Mouse (Mus musculus): Measurements from ENCODE around the gene Ess2. TPM values are rescaled to one million over a fixed set of nuclear protein-coding genes. Genes with fewer than 3 reads are reported as not detected.

Gene Ess2
- polyA plus RNA-seq, 1 experiment from 2014 or later = 42.2 TPM

DNA sequence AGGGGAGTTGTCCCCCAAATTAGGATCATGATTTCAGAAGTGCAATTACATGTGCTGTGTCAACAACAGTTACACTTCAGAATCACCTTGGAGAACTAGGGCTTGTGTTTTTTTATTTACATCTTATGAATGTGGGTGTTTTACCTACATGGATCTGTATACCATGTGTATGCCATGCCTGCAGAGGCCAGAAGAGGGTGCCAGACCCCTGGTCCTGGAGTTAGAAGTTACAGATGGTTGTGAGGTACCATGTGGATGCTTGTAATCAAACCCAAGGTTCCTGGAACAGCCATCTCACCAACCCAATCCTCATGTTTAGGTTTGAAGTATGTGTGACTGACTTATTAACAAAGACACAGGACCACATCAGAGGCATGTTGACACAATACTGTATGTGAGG lies 52.6 kb downstream of the Ess2 start:
- no peak for ATAC-seq (ENCODE audit: insufficient number of reproducible peaks, low FRiP score, low TSS enrichment, low read depth)
- no peaks in the 10 kb centered on the region for H3K9me3 ChIP-seq (ENCODE audit: control insufficient read depth, low read length)
- no peaks in the 10 kb centered on the region for H3K27me3 ChIP-seq (ENCODE audit: control insufficient read depth, insufficient read depth, low read length)
- peaks cover 22% of the 10 kb centered on the region for H3K36me3 ChIP-seq (ENCODE audit: control insufficient read depth, insufficient read depth, low read length)
- no peak overlapping the region for H3K4me2 ChIP-seq (ENCODE audit: low read depth, severe bottlenecking)
- DNase-seq (ENCODE audit: low spot score) = peak; percentile 49
- no peak overlapping the region for H3K27ac ChIP-seq (replicated peaks; ENCODE audit: low read depth, low read length)
- no peak overlapping the region for H3K9ac ChIP-seq (ENCODE audit: low read length)
- H3K4me1 ChIP-seq (ENCODE audit: control insufficient read depth, insufficient read depth, low read length) = no peaks in the 10 kb centered on the region
- no peak overlapping the region for H3K4me3 ChIP-seq (ENCODE audit: low read depth, low read length)

DNA sequence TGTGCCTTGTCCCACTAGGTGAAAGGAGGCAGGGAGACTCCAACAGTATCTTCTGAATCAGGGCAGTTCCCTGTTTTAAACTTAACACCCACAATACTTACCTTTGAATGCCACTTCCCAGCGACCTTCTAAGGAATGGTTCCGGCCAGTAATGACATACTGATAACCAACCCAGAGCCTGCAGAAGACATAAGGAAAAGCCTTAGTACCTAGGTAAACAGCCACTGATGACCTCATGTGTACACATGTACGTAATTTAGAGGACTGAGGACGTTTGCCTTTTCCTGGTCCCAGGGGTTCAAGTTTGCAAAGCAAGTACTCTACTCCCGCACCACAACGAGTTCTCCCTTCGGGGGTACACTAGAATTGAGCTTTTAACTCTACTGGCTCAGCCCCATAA lies 54.0 kb downstream of the Ess2 start:
- Histone ChIP-seq H3K27me3 (ENCODE audit: control insufficient read depth, insufficient read depth, low read length) (no peaks in the 10 kb centered on the region), H3K4me3 (ENCODE audit: low read depth, low read length) (no peak overlapping the region), H3K27ac (replicated peaks; ENCODE audit: low read depth, low read length) (no peak overlapping the region), H3K4me1 (ENCODE audit: control insufficient read depth, insufficient read depth, low read length) (no peaks in the 10 kb centered on the region), H3K4me2 (ENCODE audit: low read depth, severe bottlenecking) (no peak overlapping the region), H3K9ac (ENCODE audit: low read length) (no peak overlapping the region), H3K36me3 (ENCODE audit: control insufficient read depth, insufficient read depth, low read length) (peaks cover 23% of the 10 kb centered on the region), H3K9me3 (ENCODE audit: control insufficient read depth, low read length) (no peaks in the 10 kb centered on the region)
- no peak for DNase-seq (ENCODE audit: low spot score)
- 94% methylated on average over 7 of the region's 7 CpGs for WGBS
- ATAC-seq (ENCODE audit: insufficient number of reproducible peaks, low FRiP score, low TSS enrichment, low read depth) = no peak

- no peak overlapping the region for H3K27ac ChIP-seq (replicated peaks; ENCODE audit: low read depth, low read length)
- H3K27me3 ChIP-seq (ENCODE audit: control insufficient read depth, insufficient read depth, low read length) = no peaks in the 10 kb centered on the region
- H3K4me2 ChIP-seq (ENCODE audit: low read depth, severe bottlenecking) = no peak overlapping the region
- H3K4me3 ChIP-seq (ENCODE audit: low read depth, low read length) = no peak overlapping the region
- H3K36me3 ChIP-seq (ENCODE audit: control insufficient read depth, insufficient read depth, low read length) = peaks cover 27% of the 10 kb centered on the region
- H3K9me3 ChIP-seq (ENCODE audit: control insufficient read depth, low read length) = no peaks in the 10 kb centered on the region
- H3K9ac ChIP-seq (ENCODE audit: low read length) = no peak overlapping the region
- 86% methylated on average over 2 of the region's 2 CpGs for WGBS
- H3K4me1 ChIP-seq (ENCODE audit: control insufficient read depth, insufficient read depth, low read length) = no peaks in the 10 kb centered on the region
- no peak for DNase-seq (ENCODE audit: low spot score)
- no peak for ATAC-seq (ENCODE audit: insufficient number of reproducible peaks, low FRiP score, low TSS enrichment, low read depth)
These were observed 57.9 kb downstream of the Ess2 start for GRCm38 (mm10) chr16:17853263-17853662.

DNA sequence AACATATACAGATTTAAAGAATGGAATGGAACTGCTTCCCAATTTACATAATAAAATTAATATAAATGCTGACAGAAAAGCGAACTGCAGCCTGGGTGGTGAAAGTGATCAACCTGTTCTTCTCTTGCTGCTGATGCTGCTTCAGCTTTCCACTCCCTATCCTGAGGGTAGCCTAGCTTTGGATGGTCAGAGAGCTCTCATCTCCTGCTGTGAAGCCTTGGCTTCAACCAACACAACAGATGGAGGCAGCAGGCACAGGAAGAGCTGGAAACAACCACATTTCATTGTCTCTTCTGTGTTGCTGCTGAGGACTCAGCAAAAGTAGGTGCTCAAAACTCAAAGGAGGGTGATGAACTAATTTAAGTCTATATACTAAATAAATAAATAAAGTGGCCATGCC lies 59.3 kb downstream of the Ess2 start:
- 98% methylated on average over 1 of the region's 1 CpGs for WGBS
- H3K4me3 ChIP-seq (ENCODE audit: low read depth, low read length) = no peak overlapping the region
- H3K9me3 ChIP-seq (ENCODE audit: control insufficient read depth, low read length) = no peaks in the 10 kb centered on the region
- ATAC-seq (ENCODE audit: insufficient number of reproducible peaks, low FRiP score, low TSS enrichment, low read depth) (no peak), DNase-seq (ENCODE audit: low spot score) (no peak)
- no peak overlapping the region for H3K9ac ChIP-seq (ENCODE audit: low read length)
- H3K27me3 ChIP-seq (ENCODE audit: control insufficient read depth, insufficient read depth, low read length) = no peaks in the 10 kb centered on the region
- H3K27ac ChIP-seq (replicated peaks; ENCODE audit: low read depth, low read length) = no peak overlapping the region
- H3K4me1 ChIP-seq (ENCODE audit: control insufficient read depth, insufficient read depth, low read length) = no peaks in the 10 kb centered on the region
- peaks cover 17% of the 10 kb centered on the region for H3K36me3 ChIP-seq (ENCODE audit: control insufficient read depth, insufficient read depth, low read length)
- no peak overlapping the region for H3K4me2 ChIP-seq (ENCODE audit: low read depth, severe bottlenecking)

- 96% methylated on average over 5 of the region's 5 CpGs for WGBS
- no peaks in the 10 kb centered on the region for H3K4me1 ChIP-seq (ENCODE audit: control insufficient read depth, insufficient read depth, low read length)
- H3K9ac ChIP-seq (ENCODE audit: low read length) = no peak overlapping the region
- H3K4me3 ChIP-seq (ENCODE audit: low read depth, low read length) = no peak overlapping the region
- ATAC-seq (ENCODE audit: insufficient number of reproducible peaks, low FRiP score, low TSS enrichment, low read depth) (no peak), DNase-seq (ENCODE audit: low spot score) (no peak)
- no peak overlapping the region for H3K27ac ChIP-seq (replicated peaks; ENCODE audit: low read depth, low read length)
- no peaks in the 10 kb centered on the region for H3K27me3 ChIP-seq (ENCODE audit: control insufficient read depth, insufficient read depth, low read length)
- peaks cover 15% of the 10 kb centered on the region for H3K36me3 ChIP-seq (ENCODE audit: control insufficient read depth, insufficient read depth, low read length)
- no peak overlapping the region for H3K4me2 ChIP-seq (ENCODE audit: low read depth, severe bottlenecking)
- H3K9me3 ChIP-seq (ENCODE audit: control insufficient read depth, low read length) = no peaks in the 10 kb centered on the region
These were observed 59.8 kb downstream of the Ess2 start for GRCm38 (mm10) chr16:17851331-17851730.

Other genes starting within 250 kb of the Ess2 start
- 42.2 and 45.5 TPM in 2 replicates for gene Med15, start 178.5 kb downstream of the Ess2 start, polyA plus RNA-seq (2014; fragmentation: Nextera tagmentation; extraction: Ambion mirVana)
- gene Klhl22, start 151.7 kb downstream of the Ess2 start, polyA plus RNA-seq (2014; fragmentation: Nextera tagmentation; extraction: Ambion mirVana) = 68.2 and 68.7 TPM in 2 replicates
- gene Scarf2, start 114.1 kb downstream of the Ess2 start, polyA plus RNA-seq (2014; fragmentation: Nextera tagmentation; extraction: Ambion mirVana) = 23.4 and 26.4 TPM in 2 replicates
- gene B830017H08Rik, start 78.2 kb downstream of the Ess2 start, polyA plus RNA-seq (2014; fragmentation: Nextera tagmentation; extraction: Ambion mirVana) = 0.73 and 0.77 TPM in 2 replicates
- 3.0 and 3.2 TPM in 2 replicates for gene Car15, start 73.0 kb downstream of the Ess2 start, polyA plus RNA-seq (2014; fragmentation: Nextera tagmentation; extraction: Ambion mirVana)
- 0.48 TPM in 1 of 2 replicates, not detected in the other for gene Gm20518, start 19.7 kb downstream of the Ess2 start, polyA plus RNA-seq (2014; fragmentation: Nextera tagmentation; extraction: Ambion mirVana)
- not detected in 2 replicates for gene Tssk1, start 17.1 kb downstream of the Ess2 start, polyA plus RNA-seq (2014; fragmentation: Nextera tagmentation; extraction: Ambion mirVana)
- gene Dgcr2, start 12.8 kb downstream of the Ess2 start, polyA plus RNA-seq (2014; fragmentation: Nextera tagmentation; extraction: Ambion mirVana) = 92.5 and 94.0 TPM in 2 replicates
- gene Tssk2, start 12.7 kb downstream of the Ess2 start, polyA plus RNA-seq (2014; fragmentation: Nextera tagmentation; extraction: Ambion mirVana) = not detected in 2 replicates
- gene Gsc2, start 3.7 kb upstream of the Ess2 start, polyA plus RNA-seq (2014; fragmentation: Nextera tagmentation; extraction: Ambion mirVana) = not detected in 2 replicates
- gene Slc25a1, start 16.9 kb upstream of the Ess2 start, polyA plus RNA-seq (2014; fragmentation: Nextera tagmentation; extraction: Ambion mirVana) = 74.4 and 74.5 TPM in 2 replicates
- not detected in 2 replicates for gene Vpreb2, start 69.1 kb upstream of the Ess2 start, polyA plus RNA-seq (2014; fragmentation: Nextera tagmentation; extraction: Ambion mirVana)
- 130 and 135 TPM in 2 replicates for gene Dgcr6, start 141.5 kb upstream of the Ess2 start, polyA plus RNA-seq (2014; fragmentation: Nextera tagmentation; extraction: Ambion mirVana)
- gene Prodh, start 178.9 kb upstream of the Ess2 start, polyA plus RNA-seq (2014; fragmentation: Nextera tagmentation; extraction: Ambion mirVana) = 15.0 and 15.9 TPM in 2 replicates
- 4.5 and 7.4 TPM in 2 replicates for gene Rtn4r, start 216.3 kb upstream of the Ess2 start, polyA plus RNA-seq (2014; fragmentation: Nextera tagmentation; extraction: Ambion mirVana)